9 mouse cellular contexts compared by ENCODE assay signal in the genomic region with DNA sequence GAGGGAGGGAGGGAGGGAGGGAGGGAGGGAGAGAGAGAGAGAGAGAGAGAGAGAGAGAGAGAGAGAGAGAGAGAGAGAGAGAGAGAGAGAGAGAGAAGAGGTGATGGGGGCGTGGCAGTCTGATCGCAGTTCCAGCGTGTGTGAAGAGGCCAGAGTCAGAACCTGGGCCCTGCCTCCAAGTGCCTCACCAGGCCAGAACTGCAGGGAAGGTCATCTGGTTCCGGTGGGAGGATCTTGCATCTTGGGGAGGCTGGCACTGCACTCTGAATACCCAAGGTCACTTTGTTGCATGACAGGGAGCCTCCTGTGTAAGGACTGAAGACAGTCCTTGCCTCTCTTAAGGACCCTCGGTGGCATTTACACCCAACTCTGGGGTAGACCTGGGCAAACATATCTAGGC. TPM values are rescaled to one million over a fixed set of nuclear protein-coding genes. Genes with fewer than 3 reads are reported as not detected.
DNase-seq lines count a peak whose midpoint lies in the region; ATAC-seq lines count a peak whose summit lies in the region.
"Had no signal": no experiment of that assay in that cellular context is flagged by ENCODE, and none has a peak within 500 bp of the region (broad histone marks: within the 10 kb centered on the region; RNA-seq: fewer than 3 reads in every experiment).

No protein-coding gene starts in this region.

- no peaks in the 10 kb centered on the region for H3K9me3 ChIP-seq in heart, embryonic 10.5 days
- H3K9me3 ChIP-seq in forebrain, embryonic 15.5 days: no peaks in the 10 kb centered on the region
- H3K9me3 ChIP-seq in midbrain, embryonic 13.5 days: no peaks in the 10 kb centered on the region
- H3K9me3 ChIP-seq: liver, embryonic 13.5 days had no signal

- peaks cover 15% of the 10 kb centered on the region for H3K4me1 ChIP-seq in heart, embryonic 10.5 days
- H3K4me1 ChIP-seq in forebrain, embryonic 15.5 days: peaks cover 39% of the 10 kb centered on the region
- H3K4me1 ChIP-seq in midbrain, embryonic 13.5 days (replicated peaks): peaks cover 9% of the 10 kb centered on the region; the same call in 1 of the 2 replicates

- no peaks in the 10 kb centered on the region for H3K36me3 ChIP-seq in heart, embryonic 10.5 days
- H3K36me3 ChIP-seq in forebrain, embryonic 15.5 days: no peaks in the 10 kb centered on the region
- H3K36me3 ChIP-seq in midbrain, embryonic 13.5 days: no peaks in the 10 kb centered on the region
- H3K36me3 ChIP-seq: liver, embryonic 13.5 days had no signal

- WGBS in heart, embryonic 10.5 days: 6% methylated on average over 5 of the region's 5 CpGs
- WGBS in forebrain, embryonic 15.5 days: 19% methylated on average over 5 of the region's 5 CpGs
- WGBS in midbrain, embryonic 13.5 days: 10% methylated on average over 5 of the region's 5 CpGs

- H3K4me3 ChIP-seq in heart, embryonic 10.5 days: peak overlapping the region; percentile 81
- peak overlapping the region; percentile 64 for H3K4me3 ChIP-seq in forebrain, embryonic 15.5 days
- peak overlapping the region; percentile 70 for H3K4me3 ChIP-seq in midbrain, embryonic 13.5 days (replicated peaks)

- ATAC-seq in forebrain, embryonic 15.5 days (replicated peaks): peak; percentile 16; the same call in 1 of the 2 replicates
- 0 out of 2 replicates have a peak, but pooled peaks have one; percentile 18 for ATAC-seq in midbrain, embryonic 13.5 days
- no peak for ATAC-seq in CD4-positive, CD25-positive, alpha-beta regulatory T cell, adult 4 months

- DNase-seq in heart, embryonic 10.5 days (ENCODE audit: low spot score): no peak
- DNase-seq in heart, postnatal 25 days (ENCODE audit: low spot score): no peak
- DNase-seq in R1 (ENCODE audit: low read depth, low spot score): peak; percentile 21
- DNase-seq in left cerebral cortex, adult 8-10 months (ENCODE audit: low spot score in 2 of 2): no peak
- DNase-seq in right cerebral cortex, postnatal 4 days: no peak
- DNase-seq: liver, embryonic 13.5 days had no signal

- peaks cover 59% of the 10 kb centered on the region for H3K27me3 ChIP-seq in heart, embryonic 10.5 days (ENCODE audit: insufficient read depth, poor library complexity, severe bottlenecking)
- H3K27me3 ChIP-seq in forebrain, embryonic 15.5 days: 0 out of 2 replicates have a peak, but pooled peaks cover 5% of the 10 kb centered on the region
- peaks cover 54% of the 10 kb centered on the region for H3K27me3 ChIP-seq in midbrain, embryonic 13.5 days

- intact Hi-C loops in heart, postnatal 25 days (cut with DNase I): loop anchor here (5.0 kb wide), 1 partner anchor 49 kb away; no protein-coding TSS in a partner anchor

- no peak overlapping the region for H3K27ac ChIP-seq in heart, embryonic 10.5 days
- H3K27ac ChIP-seq in forebrain, embryonic 15.5 days (replicated peaks): no peak overlapping the region
- no peak overlapping the region for H3K27ac ChIP-seq in midbrain, embryonic 13.5 days
- H3K27ac ChIP-seq: liver, embryonic 13.5 days had no signal

- peak overlapping the region; percentile 95 for H3K4me2 ChIP-seq in forebrain, embryonic 15.5 days (replicated peaks)
- peak overlapping the region; percentile 94 for H3K4me2 ChIP-seq in midbrain, embryonic 13.5 days (replicated peaks)

- H3K9ac ChIP-seq in forebrain, embryonic 15.5 days (replicated peaks): no peak overlapping the region
- no peak overlapping the region for H3K9ac ChIP-seq in midbrain, embryonic 13.5 days (replicated peaks)
- H3K9ac ChIP-seq: liver, embryonic 13.5 days had no signal

RNA-seq across cellular contexts. Expression of a gene that starts 0.2 kb away (rescaled TPM):
- 0.53 and 0.69 TPM in 2 replicates for polyA plus RNA-seq in heart, embryonic 10.5 days (2016; fragmentation: Nextera tagmentation; extraction: Ambion mirVana)
- total RNA-seq in heart, postnatal 25 days (2021): 1 to 10 TPM; 1.6 TPM
- polyA plus RNA-seq in forebrain, embryonic 15.5 days (2015; fragmentation: Nextera tagmentation; extraction: Ambion mirVana): 58.6 and 73.1 TPM in 2 replicates
- polyA plus RNA-seq in midbrain, embryonic 13.5 days (2015; fragmentation: Nextera tagmentation; extraction: Ambion mirVana): 15.5 and 19.0 TPM in 2 replicates
- 10 to 100 TPM; 24.2 to 26.9 (median 25.7) TPM for total RNA-seq in left cerebral cortex, adult 8-10 months (2022)
- polyA plus RNA-seq in CD4-positive, CD25-positive, alpha-beta regulatory T cell, adult 4 months (2017; shearing (Covaris generic)): 1 to 10 TPM in 1 of 2 experiments, under 1 TPM in 1; 0.90 to 2.9 TPM
